Mouse (Mus musculus) kidney, postnatal 14 days (tissue): ENCODE data around the gene Ccsap.

Experiments used
- DNase-seq: peaks from one replicate; pipeline ENCODE4 v3.0.0; 2022; ENCODE audit warnings: mixed read lengths

The Ccsap gene

DNA sequence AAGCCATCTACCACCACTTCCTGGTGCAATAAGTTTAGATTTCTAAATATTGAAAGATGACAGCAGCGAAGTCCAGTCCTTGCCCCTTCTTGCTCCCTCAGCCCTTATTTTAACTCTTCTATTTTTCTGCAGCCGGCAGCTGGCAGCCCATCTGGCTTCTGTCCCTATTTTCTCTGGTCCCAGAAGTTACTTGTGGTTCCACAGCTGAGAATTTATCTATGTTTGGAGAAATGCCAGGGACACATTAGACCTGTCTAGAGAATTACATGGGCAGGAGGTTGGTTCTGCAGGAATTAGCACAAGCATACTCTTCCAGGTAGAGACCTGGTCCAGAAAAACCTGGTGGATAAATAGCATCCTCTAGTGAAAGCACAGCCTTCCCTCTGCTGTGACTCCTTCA, 17.9 kb upstream of the Ccsap start:
- no peak for DNase-seq

DNA sequence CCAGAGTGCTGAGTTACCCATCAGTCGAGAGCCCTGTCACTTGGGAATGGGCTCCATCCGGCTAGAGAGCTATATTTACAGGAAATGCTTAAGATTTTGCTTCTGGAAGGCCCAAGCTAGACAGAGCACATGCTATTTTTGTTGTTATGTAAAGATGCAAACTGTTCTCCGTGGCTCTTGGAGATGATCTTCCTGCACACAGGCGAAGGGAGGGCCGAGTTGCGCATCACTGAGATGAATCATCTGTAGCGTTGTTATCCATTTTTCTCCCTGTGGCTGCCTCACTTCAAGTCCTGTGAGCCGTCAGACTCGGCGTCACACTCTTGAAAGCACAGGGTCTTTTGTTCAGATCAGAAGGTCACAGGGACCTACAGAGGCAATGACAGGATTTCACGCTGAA, 14.3 kb upstream of the Ccsap start:
- DNase-seq, result no peak

DNA sequence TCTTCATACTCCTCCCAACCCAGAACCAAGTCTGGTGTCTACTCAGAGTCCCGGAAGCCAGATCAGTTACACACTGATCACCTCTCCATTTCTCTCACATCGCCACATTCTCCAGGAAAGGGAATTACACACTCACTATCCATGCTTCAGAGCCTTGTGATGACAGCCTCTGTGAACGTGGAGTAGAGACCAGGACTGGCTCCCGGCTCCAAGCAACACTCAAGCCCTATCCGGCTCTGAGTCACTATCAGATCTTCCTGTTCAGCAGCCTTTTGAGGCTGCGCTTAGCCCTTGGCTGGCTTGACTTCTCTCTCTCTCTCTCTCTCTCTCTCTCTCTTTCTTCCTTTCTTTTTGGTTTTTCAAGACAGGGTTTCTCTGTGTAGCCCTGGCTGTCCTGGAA, 13.4 kb upstream of the Ccsap start:
- DNase-seq, result no peak

DNA sequence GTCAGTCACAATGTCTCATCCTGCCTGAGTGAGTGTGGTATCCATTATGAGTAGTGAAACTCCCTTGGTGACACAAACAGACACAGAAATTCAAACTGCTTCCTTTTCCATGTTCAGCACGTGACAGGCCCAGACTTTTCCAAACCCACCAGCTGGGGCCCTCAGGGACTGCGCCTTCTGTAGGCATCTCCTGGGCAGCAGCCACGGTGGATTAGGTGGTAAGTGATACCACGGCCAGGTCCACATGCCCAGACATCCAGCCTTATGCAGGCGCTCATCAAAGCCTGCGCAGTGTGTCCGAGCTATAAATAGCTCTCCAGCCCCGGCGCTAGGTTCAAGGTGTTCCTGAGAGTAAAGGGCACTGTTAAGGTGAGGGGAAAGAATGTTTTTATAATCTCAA, 12.0 kb upstream of the Ccsap start:
- no peak for DNase-seq

DNA sequence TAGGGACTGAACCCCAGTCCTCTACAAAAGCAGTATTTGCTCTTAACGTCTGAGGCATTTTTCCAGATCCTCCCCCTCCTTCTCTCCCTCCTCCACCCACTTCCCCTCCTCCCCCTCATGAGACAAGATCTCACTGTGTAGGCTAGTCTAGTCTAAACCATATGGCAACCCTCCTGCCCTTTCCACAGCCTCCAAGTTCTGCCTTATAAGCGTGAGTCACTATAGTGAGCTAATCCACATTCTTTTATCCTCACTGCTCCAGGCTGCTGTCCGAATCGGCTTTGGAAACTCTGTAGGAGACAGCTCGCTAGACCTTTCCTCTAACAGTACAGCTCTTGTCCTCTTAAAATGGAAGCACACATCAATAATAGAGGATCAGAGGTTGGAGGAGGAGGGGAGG, 7.0 kb upstream of the Ccsap start:
- DNase-seq, result no peak

DNA sequence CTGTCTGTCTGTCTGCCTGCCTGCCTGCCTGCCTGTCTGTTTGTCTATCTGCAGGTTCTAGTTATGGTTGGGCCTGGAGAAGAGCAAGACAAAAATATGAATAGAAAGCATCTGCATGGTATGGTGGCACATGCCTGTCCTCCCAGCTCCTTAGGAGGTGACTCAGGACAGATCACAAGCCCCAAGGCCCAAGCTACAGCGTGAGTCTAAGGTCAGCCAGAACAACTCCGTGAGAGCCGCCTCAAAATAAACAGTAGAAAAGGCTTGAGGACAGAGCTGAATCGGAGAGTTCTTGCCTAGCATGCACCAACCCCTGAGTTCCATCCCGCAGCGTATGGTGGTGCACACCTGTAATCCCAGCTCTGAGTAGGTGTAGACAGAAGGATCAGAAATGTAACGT, 5.8 kb upstream of the Ccsap start:
- no peak for DNase-seq

DNA sequence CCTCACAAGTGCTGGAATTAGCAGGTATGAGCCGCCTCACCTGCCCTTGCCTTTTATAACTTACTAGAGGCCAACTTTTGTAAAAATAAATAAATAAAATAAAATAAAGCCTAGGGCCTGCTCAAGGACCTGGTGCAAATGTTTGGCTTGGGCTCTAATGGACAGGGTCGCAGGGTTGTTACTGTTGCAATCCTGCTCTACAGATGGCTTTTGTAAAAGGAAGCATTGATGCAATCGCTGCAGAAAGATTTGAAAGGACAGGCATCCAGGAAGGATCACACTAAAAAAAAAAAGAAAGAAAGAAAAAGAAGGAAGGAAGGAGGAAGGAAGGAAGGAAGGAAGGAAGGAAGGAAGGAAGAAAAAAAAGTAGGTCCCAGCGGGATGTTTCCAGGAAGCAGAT, 377 bp upstream of the Ccsap start:
- DNase-seq, result no peak

DNA sequence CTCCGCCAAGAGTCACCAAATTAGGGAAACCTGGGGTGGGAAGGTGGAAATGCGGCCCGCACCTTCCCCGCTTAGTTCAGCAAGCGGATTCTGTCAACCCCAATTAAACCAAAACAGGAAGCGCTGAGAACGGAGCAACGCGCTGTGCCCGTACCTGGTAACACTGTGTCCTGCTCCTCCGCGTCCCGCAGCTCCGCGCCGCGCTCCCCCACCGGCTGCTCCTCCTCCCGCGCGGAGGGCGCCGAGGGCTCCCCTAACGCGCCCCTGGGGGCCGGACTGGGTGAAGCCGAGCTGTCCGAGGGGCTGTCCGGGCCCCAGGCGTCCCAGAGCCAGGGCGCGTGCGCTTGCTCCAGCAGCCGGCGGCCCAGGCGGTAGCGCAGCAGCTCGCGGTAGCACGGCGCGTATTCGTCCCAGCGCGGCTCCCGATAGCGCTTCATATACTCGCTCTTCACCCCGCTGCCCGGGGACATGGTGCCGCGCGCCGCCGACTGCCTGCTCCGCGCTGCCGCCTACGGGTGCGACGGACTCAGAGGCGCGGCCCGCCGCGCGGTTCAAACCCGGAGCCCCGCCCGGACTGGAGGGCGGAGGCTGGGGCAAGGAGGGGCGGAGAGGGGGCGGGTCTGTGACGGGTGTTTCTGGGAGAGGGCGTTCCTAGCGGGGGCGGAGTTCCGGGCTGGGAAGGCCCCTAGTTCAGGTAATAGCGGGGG, 915 bp downstream of the Ccsap start:
- peak; percentile 94 for DNase-seq

DNA sequence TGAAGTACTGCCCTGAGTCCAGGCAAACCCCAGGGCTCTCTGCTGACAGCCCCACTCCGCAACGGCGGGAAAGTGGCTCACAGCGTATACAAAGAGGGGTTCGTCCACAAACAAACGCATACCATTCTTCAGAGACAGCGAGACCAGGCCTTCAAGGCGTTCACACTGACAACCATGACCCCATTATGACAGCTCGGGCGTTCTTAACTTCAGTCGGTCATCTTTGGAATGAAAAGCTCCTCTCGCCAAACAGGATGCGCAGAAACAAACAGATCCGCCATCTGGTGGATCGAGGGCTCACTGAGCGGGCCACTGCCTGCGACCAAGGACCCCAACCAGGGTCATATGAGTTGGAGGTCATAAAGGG, 1.5 kb downstream of the Ccsap start:
- DNase-seq, result peak; percentile 34

DNA sequence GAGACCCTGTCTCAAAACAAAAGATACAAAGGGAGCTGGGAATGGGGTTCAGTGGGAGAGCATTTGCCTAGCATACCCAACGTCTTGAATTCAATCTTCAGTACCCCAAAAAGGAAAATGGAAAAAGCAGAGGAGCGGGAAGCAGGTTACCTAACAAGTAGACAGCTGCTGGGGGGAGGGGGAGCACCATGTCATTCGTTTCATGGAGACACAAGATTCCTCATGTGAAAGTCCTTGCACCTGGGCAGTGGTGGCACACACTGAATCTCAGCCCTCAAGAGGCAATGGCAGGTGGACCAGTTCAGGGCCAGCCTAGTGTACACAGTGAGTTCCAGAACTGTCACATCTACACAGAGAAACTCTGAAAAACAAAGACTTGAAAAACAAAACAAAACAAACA, 2.6 kb downstream of the Ccsap start:
- DNase-seq, result no peak

DNA sequence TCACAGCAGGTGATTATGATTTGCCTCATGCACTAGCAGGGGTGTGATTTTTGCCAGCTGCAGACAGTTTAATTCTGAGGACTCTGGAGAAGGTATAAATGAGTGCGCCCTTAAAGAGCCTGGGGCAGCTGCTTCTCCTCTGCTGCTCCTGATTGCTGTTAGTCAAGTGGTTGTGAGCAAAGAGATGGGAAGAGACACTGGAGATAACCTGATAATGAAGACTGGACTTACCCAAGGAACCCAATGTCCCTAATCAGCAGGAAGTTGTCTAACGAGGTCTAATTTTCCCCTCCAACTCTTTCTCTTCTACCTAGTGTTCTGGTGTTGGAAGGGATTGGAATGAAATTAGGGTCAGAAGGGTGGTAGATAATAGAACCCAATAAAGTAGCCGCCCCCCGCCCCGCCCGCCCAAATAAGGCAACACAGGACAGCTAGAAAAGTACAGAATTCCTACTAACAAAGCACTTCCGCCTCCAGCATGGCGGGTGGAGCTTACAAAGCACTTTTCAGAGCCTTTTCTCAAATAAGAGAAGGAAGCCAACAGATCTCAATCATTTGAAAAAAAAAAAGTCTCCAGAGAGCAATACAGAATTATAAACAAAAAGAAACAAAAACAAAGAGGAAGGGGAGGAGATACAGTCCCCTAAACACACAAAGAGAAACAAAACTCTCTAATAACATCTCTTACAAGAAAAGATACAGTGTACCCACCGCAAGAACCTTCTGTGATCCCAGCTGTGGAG, 5.1 kb downstream of the Ccsap start:
- DNase-seq, result no peak

DNA sequence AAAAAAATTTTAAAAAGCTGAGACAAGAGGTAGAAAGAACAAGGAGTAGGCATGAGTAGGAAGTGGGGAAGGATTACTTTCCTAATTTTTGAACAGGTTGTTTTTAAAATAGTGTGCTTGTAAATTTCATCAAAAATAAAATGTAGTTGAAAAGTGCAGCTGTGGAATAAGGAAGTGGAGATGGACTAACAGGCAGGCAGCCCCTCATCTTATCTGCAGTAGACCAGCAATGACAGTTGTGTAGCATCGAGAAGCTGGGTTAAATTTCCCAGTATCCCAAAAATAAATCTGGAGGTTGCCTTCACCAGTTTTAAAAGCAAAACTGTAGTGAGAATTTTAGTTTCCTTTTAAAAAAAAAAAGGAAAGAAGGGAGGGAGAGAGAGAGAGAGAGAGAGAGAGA, 5.8 kb downstream of the Ccsap start:
- no peak for DNase-seq

DNA sequence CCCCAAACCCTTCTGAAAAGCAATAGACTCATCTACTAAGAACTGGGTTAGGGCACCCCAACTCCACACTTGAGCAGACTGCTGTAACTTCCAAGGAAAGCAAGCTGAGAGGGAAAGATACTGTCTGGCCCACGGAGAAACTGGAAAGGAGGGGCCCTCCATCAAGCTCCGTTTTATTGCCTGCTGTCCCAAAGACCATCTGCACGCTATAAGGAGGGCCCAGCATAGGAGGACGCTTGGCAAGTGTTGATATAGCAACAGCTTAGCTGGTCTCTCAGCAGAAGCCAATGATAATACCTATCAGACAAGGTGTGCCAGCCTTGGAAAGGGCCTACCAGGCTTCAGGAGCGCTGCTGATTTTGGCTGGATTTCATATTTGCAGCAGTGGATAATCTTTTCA, 8.4 kb downstream of the Ccsap start:
- DNase-seq, result no peak

DNA sequence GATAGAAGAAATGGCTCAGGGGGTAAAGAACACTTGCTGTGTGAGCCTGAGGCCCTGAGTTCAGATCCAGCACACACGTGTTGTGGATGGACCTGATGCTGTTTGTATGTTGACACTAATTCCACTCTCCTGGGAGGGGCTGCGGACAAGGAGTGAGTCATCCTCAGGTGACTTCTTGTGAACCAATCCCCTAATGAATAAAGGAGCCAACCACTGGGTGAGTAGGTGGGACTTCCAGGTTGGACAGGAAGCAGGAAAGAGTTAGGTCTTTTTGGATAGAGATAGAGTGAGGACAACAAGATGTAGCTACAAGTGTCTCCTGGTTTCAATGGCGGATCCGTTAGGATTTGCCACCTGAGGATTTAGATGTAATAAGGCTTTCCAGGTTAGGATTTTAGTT, 10.7 kb downstream of the Ccsap start:
- DNase-seq, result no peak

DNA sequence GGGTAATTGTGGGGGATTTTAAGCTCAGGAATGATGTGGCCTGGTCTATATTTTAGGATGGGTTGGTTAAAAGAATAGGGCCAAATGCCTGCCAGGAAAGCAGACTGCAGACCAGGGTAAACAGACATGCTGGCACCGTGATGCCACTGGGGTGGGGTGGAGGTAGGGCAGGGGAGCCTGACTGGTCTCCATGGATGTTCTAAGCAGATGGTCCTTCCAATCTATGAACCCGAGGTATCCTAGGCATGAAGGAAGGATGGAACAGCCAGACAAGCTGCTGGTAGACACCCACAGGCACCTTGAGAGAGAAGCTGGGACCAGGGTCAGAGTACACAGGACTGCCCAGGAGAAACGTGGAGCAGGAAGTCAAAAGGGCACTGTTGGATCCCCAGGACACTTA, 12.5 kb downstream of the Ccsap start:
- no peak for DNase-seq

DNA sequence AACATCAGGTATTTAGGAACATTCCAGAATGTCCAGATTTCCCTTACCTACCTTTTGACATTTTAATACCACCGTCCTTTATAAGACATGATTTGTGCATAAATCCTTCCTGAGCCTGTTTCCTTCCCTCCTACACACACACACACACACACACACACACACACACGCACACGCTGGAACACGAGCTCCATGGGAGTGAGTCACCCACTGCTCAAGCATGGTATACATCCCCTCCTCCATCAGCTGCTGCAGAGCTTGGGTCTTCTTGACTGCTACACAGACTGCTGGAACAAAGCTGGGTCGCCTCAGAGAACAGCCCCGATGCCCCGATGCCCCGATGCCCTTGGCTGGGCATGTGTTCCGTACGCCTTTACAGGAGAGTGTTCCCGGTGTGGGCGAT, 13.5 kb downstream of the Ccsap start:
- no peak for DNase-seq

DNA sequence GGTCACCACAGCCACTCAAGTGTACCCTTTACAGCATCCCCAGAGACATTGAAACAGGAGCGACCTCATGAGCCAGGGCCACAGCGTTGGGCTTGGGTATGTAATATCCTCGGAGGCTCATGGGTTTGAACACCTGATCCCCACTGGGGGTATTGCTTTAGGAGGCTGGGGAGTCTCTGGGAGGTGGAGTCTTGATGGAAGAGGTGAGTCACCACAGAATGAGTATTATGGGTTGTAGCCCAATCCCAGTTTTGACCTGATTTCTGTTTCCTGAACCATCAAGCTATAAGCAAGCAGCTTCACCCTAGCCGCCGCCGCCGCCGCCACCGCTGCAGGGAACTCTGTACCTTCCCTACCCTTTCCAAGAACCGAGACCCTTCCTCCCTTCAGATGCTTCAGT, 14.0 kb downstream of the Ccsap start:
- no peak for DNase-seq

DNA sequence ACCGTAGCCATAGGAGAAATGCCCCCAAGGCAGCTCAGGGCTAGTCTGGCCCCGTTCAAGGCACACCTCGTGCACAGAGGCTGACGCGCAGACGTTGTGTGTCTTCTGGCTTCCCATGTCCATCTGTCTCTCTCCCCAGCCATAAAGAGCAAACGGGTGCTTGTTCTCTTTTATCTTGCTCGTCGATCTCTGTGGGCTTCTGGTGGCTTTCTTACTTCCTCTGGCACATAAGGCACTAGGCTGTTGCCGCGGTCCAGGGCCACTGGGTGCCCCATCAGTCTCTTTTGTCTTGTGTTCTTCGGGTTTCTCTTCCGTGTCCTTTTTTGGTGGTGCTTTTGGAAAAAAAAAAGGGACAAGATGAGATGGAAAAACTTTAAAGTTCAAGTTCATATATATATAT, 14.9 kb downstream of the Ccsap start:
- DNase-seq, result no peak

DNA sequence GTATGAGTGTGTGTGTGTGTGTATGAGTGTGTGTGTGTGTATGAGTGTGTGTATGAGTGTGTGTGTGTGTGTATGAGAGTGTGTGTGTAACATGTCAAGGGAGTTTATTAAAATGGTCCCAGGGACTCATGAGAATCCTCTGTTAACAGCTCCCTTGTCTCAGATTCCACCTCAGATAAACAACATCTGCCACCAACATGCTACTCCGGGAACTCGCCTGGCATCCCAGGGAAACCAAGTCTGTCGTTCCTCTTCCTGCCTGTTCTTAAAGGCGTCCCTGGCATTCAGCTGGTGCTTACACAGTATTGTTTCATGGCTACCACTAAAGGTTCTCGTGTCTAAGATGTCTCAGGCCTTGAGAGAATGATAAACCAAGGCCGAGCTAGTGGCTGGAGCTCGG, 15.7 kb downstream of the Ccsap start:
- no peak for DNase-seq

DNA sequence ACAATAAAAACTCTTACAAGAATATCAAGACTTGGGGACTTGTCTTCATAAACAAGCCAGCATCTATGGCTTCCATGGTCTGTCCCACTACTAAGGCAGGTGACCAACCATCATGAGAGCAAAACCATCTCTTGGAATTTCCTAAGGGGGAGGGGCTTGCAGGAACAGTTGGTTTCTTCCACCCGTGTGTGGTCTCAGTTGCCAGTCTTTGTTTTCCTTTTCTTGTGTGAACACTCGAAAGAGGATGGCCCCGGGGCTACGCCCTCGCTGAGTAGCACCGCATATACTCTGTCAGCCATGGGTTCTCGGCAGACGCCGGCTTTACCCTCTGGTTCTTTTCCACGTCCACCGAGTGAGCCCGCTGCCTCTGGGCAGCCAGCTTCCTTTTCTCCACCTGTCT, 17.9 kb downstream of the Ccsap start:
- DNase-seq, result no peak

DNA sequence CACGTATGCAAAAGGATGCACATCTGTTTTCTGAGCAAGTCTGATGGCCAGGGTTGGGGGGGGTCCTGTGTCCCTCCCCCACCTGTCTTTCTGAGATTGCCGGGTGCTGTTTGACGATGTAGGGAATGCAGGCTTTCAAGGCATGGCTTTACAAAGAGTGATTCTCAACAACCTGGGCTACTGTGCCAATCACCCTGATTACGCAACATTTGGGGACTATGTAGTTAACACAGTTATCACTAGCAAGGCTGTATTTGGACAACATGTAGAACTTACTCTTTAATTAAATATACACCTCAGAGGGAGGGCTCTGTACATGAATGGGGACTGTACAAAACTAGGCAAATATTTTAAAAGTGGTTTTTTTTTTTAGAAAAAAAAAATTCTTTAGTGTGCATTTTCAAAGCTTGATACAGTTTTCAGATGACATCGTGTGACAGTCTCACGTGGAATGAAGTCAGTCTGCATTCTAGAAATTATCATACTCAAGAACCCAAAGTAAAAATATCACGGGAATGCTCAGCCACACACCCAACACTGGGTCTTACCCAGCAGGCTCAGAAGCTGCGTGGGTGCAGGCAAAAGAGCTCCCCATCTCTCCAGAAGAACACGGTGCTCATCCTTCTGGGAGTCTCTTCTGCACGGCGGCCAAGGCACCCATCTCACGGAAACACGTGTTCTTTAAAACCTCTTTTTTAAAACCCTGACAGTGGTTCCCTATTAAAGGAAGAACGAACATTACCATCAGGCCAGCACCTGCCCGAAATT, 19.2 kb downstream of the Ccsap start:
- DNase-seq, result no peak

DNA sequence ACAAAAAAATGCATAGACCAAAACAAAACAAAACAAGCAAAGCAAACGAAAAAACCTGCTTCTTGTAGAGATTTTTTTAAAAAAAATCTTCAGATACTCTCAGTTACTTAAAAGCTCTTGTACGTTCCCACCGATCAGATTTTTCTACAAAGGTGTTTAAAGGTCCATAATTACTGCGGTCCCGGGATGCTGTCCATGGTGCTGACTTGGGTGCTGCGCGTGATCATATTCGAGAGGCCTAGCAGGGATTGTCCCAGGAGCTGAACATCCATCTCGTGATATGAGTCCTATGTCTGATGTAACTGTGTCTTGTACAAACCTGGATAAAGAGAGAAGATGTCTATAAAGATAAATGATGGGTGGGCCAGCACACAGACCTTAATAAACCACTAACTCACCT, 21.5 kb downstream of the Ccsap start:
- DNase-seq, result no peak

DNA sequence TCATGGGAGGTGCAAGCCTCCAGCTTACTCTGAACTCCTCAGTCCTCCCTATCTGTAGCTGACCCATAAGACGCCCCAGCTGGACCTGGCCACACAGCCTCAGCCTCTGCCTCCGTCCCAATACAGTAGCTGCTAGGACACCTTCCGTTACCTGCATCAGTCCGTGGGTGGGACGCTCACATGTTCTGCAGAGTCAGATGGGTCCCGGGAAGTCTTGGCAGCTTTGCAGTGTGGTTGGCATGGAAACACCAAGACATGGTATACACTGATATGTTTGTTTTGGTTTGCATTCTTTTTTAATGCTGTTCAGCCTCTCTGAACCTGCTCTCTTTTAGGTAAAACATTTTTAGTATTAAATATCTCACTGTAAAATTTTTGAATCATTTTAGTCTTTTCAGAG, 23.7 kb downstream of the Ccsap start:
- no peak for DNase-seq

DNA sequence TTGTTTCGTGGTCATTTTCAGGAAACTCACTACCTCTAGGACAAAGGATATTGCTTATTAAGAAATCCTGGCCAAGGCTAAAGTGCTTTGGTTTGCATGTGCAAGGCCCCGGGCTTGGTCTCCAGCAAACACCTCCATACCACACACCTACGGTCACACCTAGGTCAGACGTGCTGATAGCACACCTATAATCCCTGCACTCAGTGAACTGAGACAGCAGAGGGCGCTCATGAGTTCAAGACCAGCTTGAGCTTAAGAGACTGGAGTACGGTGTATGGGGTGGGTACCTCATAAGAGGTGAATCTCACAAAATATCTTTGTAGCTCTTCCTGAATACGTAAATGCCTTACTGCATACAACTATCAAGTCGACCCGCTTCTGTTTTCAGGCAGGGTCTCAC, 24.6 kb downstream of the Ccsap start:
- DNase-seq, result peak; percentile 49
